Mouse (Mus musculus) cerebellum, adult 2 months (tissue): Measurements from ENCODE around the gene Gjd3. TPM values are rescaled to one million over a fixed set of nuclear protein-coding genes. Genes with fewer than 3 reads are reported as not detected.

Source experiments
- DNase-seq, 2 experiments: peaks; one replicate each; pipeline ENCODE4 v3.0.0; 2021
- H3K27ac ChIP-seq: fragments of 200-500 bp; 2 replicates; pipeline ENCODE4 v1.5.1; 2012; ENCODE audit warnings: low read length, control low read depth, inconsistent platforms; ENCODE audit not compliant: insufficient read depth
- H3K27me3 ChIP-seq: fragments of 200-500 bp; 2 replicates; pipeline ENCODE4 v1.6.1; 2012; ENCODE audit warnings: inconsistent platforms, mild to moderate bottlenecking, low read length, moderate library complexity; ENCODE audit not compliant: control insufficient read depth, insufficient read depth
- H3K4me1 ChIP-seq: fragments of 200-500 bp; 2 replicates; pipeline ENCODE4 v1.6.1; 2011; ENCODE audit warnings: low read length; ENCODE audit not compliant: control insufficient read depth, insufficient read depth
- H3K4me3 ChIP-seq: fragments of 200-500 bp; replicated peaks from 2 replicates; pipeline ENCODE3; 2011; ENCODE audit warnings: mild to moderate bottlenecking, low read depth, low read length, control low read depth; ENCODE audit not compliant: insufficient read depth
- CTCF ChIP-seq: fragments of 200-500 bp; IDR thresholded peaks from 2 replicates; pipeline ENCODE4 v1.5.1; 2011; ENCODE audit warnings: low read depth, mild to moderate bottlenecking, control low read depth, low read length, moderate library complexity, borderline replicate concordance; ENCODE audit not compliant: insufficient read depth
- POLR2A ChIP-seq: fragments of 200-500 bp; IDR thresholded peaks from 2 replicates; pipeline ENCODE4 v1.6.1; 2011; ENCODE audit warnings: low read length, control low read depth, borderline replicate concordance; ENCODE audit not compliant: insufficient read depth
- WGBS: fragments of 180-500 bp; shearing (Covaris S2); methylation state at CpG from one replicate; pipeline ENCODE4 v1.1.7; 2018; 5-methylcytosine and 5-hydroxymethylcytosine counted together
- polyA plus RNA-seq: library from polyadenylated mRNA; depleted of rRNA; stranded (reverse); fragments of >200 nt; gene quantifications from 2 replicates; pipeline ENCODE4 v1.2.3, GENCODE M21; 2012

Gjd3 gene
- polyA plus RNA-seq, 1 experiment = 2.1 TPM

- Histone ChIP-seq H3K27ac (no peak overlapping the region), H3K4me1 (peaks cover 49% of the 10 kb centered on the region), H3K4me3 (no peak overlapping the region), H3K27me3 (no peaks in the 10 kb centered on the region)
- no peak for TF ChIP-seq POLR2A
- no peak for TF ChIP-seq CTCF
- DNase-seq = no peak
- 60% methylated on average over 14 of the region's 14 CpGs for WGBS
Observed at GRCm38 (mm10) chr11:98943741-98944461, 38.9 kb downstream of the Gjd3 start.

- H3K4me3 ChIP-seq = no peak overlapping the region
- peaks cover 56% of the 10 kb centered on the region for H3K4me1 ChIP-seq
- no peak overlapping the region for H3K27ac ChIP-seq
- H3K27me3 ChIP-seq = no peaks in the 10 kb centered on the region
- TF ChIP-seq POLR2A (no peak), CTCF (no peak)
- WGBS = 63% methylated on average over 8 of the region's 8 CpGs
- peak in 1 of 2 experiments; percentile 25 for DNase-seq
Observed at GRCm38 (mm10) chr11:98942923-98943641, 39.7 kb downstream of the Gjd3 start.

- TF ChIP-seq POLR2A (no peak), CTCF (no peak)
- WGBS = 43% methylated on average over 3 of the region's 3 CpGs
- DNase-seq = no peak
- no peaks in the 10 kb centered on the region for H3K27me3 ChIP-seq
- H3K27ac ChIP-seq = peak overlapping the region; percentile 50; the same call in 1 of the 2 replicates
- no peak overlapping the region for H3K4me3 ChIP-seq
- peaks cover 56% of the 10 kb centered on the region for H3K4me1 ChIP-seq
Observed at GRCm38 (mm10) chr11:98942555-98942922, 40.3 kb downstream of the Gjd3 start.

- H3K4me1 ChIP-seq = peaks cover 56% of the 10 kb centered on the region
- H3K4me3 ChIP-seq = peak overlapping the region; percentile 33
- peak overlapping the region; percentile 50; the same call in 1 of the 2 replicates for H3K27ac ChIP-seq
- WGBS = 26% methylated on average over 15 of the region's 15 CpGs
- no peaks in the 10 kb centered on the region for H3K27me3 ChIP-seq
- DNase-seq = peak in 1 of 2 experiments; percentile 48
- no peak for TF ChIP-seq CTCF
- TF ChIP-seq POLR2A = no peak
Observed at GRCm38 (mm10) chr11:98941826-98942550, 40.8 kb downstream of the Gjd3 start.

- 2% methylated on average over 12 of the region's 12 CpGs for WGBS
- Histone ChIP-seq H3K4me3 (peak overlapping the region; percentile 33), H3K4me1 (peaks cover 60% of the 10 kb centered on the region), H3K27ac (peak overlapping the region; percentile 48; the same call in 1 of the 2 replicates), H3K27me3 (no peaks in the 10 kb centered on the region)
- TF ChIP-seq CTCF = no peak
- no peak for TF ChIP-seq POLR2A
- DNase-seq = peak; percentile 85 to 87
Observed at GRCm38 (mm10) chr11:98941341-98941825, 41.4 kb downstream of the Gjd3 start.

- DNase-seq = peak in 1 of 2 experiments; percentile 53
- H3K27ac ChIP-seq = peak overlapping the region; percentile 28; the same call in 1 of the 2 replicates
- WGBS = 34% methylated on average over 3 of the region's 3 CpGs
- no peaks in the 10 kb centered on the region for H3K27me3 ChIP-seq
- TF ChIP-seq POLR2A (no peak), CTCF (no peak)
- H3K4me1 ChIP-seq = peaks cover 66% of the 10 kb centered on the region
- H3K4me3 ChIP-seq = no peak overlapping the region
Observed at GRCm38 (mm10) chr11:98940776-98941175, 42.0 kb downstream of the Gjd3 start.

- no peak overlapping the region for H3K27ac ChIP-seq
- no peak for TF ChIP-seq POLR2A
- no peak for TF ChIP-seq CTCF
- WGBS = 46% methylated on average over 11 of the region's 11 CpGs
- DNase-seq = peak in 1 of 2 experiments; percentile 44
- no peak overlapping the region for H3K4me3 ChIP-seq
- H3K27me3 ChIP-seq = no peaks in the 10 kb centered on the region
- peaks cover 70% of the 10 kb centered on the region for H3K4me1 ChIP-seq
Observed at GRCm38 (mm10) chr11:98939953-98940641, 42.7 kb downstream of the Gjd3 start.
